Mouse (Mus musculus): Measurements from ENCODE around the gene Cenpe. TPM values are rescaled to one million over a fixed set of nuclear protein-coding genes. Genes with fewer than 3 reads are reported as not detected.

The Cenpe gene
- polyA plus RNA-seq, 1 experiment from 2014 or later: 20.0 TPM

- Histone ChIP-seq H3K9ac (ENCODE audit: low read length) (no peak overlapping the region), H3K27me3 (ENCODE audit: control insufficient read depth, insufficient read depth, low read length) (no peaks in the 10 kb centered on the region), H3K9me3 (ENCODE audit: control insufficient read depth, low read length) (peaks cover 3% of the 10 kb centered on the region; the same call in 1 of the 2 replicates), H3K27ac (replicated peaks in 1 of 2; ENCODE audit: control insufficient read depth in 1 of 2, insufficient read depth in 1 of 2, low read depth in 2 of 2, low read length in 2 of 2) (no peak overlapping the region), H3K36me3 (ENCODE audit: control insufficient read depth, insufficient read depth, low read length) (no peaks in the 10 kb centered on the region), H3K4me1 (ENCODE audit: control insufficient read depth in 2 of 2, insufficient read depth in 2 of 2, low read length in 2 of 2) (no peaks in the 10 kb centered on the region), H3K4me2 (ENCODE audit: low read length) (no peak overlapping the region), H3K4me3 (ENCODE audit: control insufficient read depth in 1 of 2, insufficient read depth in 1 of 2, low read depth in 1 of 2, low read length in 2 of 2) (no peak overlapping the region)
- no peak for ATAC-seq (ENCODE audit: insufficient number of reproducible peaks, insufficient read depth, low FRiP score, low read depth)
- 74% methylated on average over 2 of the region's 2 CpGs for WGBS
These were observed 101.4 kb downstream of the Cenpe start for GRCm38 (mm10) chr3:135313727-135314126.

- H3K27ac ChIP-seq (replicated peaks in 1 of 2; ENCODE audit: control insufficient read depth in 1 of 2, insufficient read depth in 1 of 2, low read depth in 2 of 2, low read length in 2 of 2): no peak overlapping the region
- no peaks in the 10 kb centered on the region for H3K27me3 ChIP-seq (ENCODE audit: control insufficient read depth, insufficient read depth, low read length)
- H3K4me1 ChIP-seq (ENCODE audit: control insufficient read depth in 2 of 2, insufficient read depth in 2 of 2, low read length in 2 of 2): no peaks in the 10 kb centered on the region
- peaks cover 3% of the 10 kb centered on the region; the same call in 1 of the 2 replicates for H3K9me3 ChIP-seq (ENCODE audit: control insufficient read depth, low read length)
- no peak overlapping the region for H3K4me2 ChIP-seq (ENCODE audit: low read length)
- no peak overlapping the region for H3K4me3 ChIP-seq (ENCODE audit: control insufficient read depth in 1 of 2, insufficient read depth in 1 of 2, low read depth in 1 of 2, low read length in 2 of 2)
- H3K9ac ChIP-seq (ENCODE audit: low read length): no peak overlapping the region
- H3K36me3 ChIP-seq (ENCODE audit: control insufficient read depth, insufficient read depth, low read length): no peaks in the 10 kb centered on the region
- no peak for ATAC-seq (ENCODE audit: insufficient number of reproducible peaks, insufficient read depth, low FRiP score, low read depth)
- WGBS: 46% methylated on average over 2 of the region's 2 CpGs
These were observed 102.5 kb downstream of the Cenpe start for GRCm38 (mm10) chr3:135314811-135315210.

- Histone ChIP-seq H3K9ac (ENCODE audit: low read length) (no peak overlapping the region), H3K4me2 (ENCODE audit: low read length) (no peak overlapping the region), H3K9me3 (ENCODE audit: control insufficient read depth, low read length) (peaks cover 3% of the 10 kb centered on the region; the same call in 1 of the 2 replicates), H3K4me3 (ENCODE audit: control insufficient read depth in 1 of 2, insufficient read depth in 1 of 2, low read depth in 1 of 2, low read length in 2 of 2) (no peak overlapping the region), H3K4me1 (ENCODE audit: control insufficient read depth in 2 of 2, insufficient read depth in 2 of 2, low read length in 2 of 2) (no peaks in the 10 kb centered on the region), H3K27ac (replicated peaks in 1 of 2; ENCODE audit: control insufficient read depth in 1 of 2, insufficient read depth in 1 of 2, low read depth in 2 of 2, low read length in 2 of 2) (no peak overlapping the region), H3K36me3 (ENCODE audit: control insufficient read depth, insufficient read depth, low read length) (no peaks in the 10 kb centered on the region), H3K27me3 (ENCODE audit: control insufficient read depth, insufficient read depth, low read length) (no peaks in the 10 kb centered on the region)
- WGBS: 88% methylated on average over 9 of the region's 9 CpGs
- ATAC-seq (ENCODE audit: insufficient number of reproducible peaks, insufficient read depth, low FRiP score, low read depth): no peak
These were observed 103.5 kb downstream of the Cenpe start for GRCm38 (mm10) chr3:135315720-135316425.

GRCm38 (mm10) chr3:135318331-135318730 lies 106.0 kb downstream of the Cenpe start:
- ATAC-seq (ENCODE audit: insufficient number of reproducible peaks, insufficient read depth, low FRiP score, low read depth): no peak
- Histone ChIP-seq H3K9ac (ENCODE audit: low read length) (no peak overlapping the region), H3K4me3 (ENCODE audit: control insufficient read depth in 1 of 2, insufficient read depth in 1 of 2, low read depth in 1 of 2, low read length in 2 of 2) (no peak overlapping the region), H3K4me1 (ENCODE audit: control insufficient read depth in 2 of 2, insufficient read depth in 2 of 2, low read length in 2 of 2) (no peaks in the 10 kb centered on the region), H3K4me2 (ENCODE audit: low read length) (no peak overlapping the region), H3K27me3 (ENCODE audit: control insufficient read depth, insufficient read depth, low read length) (no peaks in the 10 kb centered on the region), H3K9me3 (ENCODE audit: control insufficient read depth, low read length) (peaks cover 3% of the 10 kb centered on the region; the same call in 1 of the 2 replicates), H3K36me3 (ENCODE audit: control insufficient read depth, insufficient read depth, low read length) (no peaks in the 10 kb centered on the region), H3K27ac (replicated peaks in 1 of 2; ENCODE audit: control insufficient read depth in 1 of 2, insufficient read depth in 1 of 2, low read depth in 2 of 2, low read length in 2 of 2) (no peak overlapping the region)
- WGBS: 67% methylated on average over 11 of the region's 11 CpGs

Other genes starting within 250 kb of the Cenpe start
- gene Bdh2, start 68.7 kb downstream of the Cenpe start, polyA plus RNA-seq (2014; fragmentation: Nextera tagmentation; extraction: Ambion mirVana): 2.9 and 3.9 TPM in 2 replicates
- gene Slc9b2, start 95.2 kb downstream of the Cenpe start, polyA plus RNA-seq (2014; fragmentation: Nextera tagmentation; extraction: Ambion mirVana): 0.22 and 0.51 TPM in 2 replicates
- gene Slc9b1, start 135.5 kb downstream of the Cenpe start, polyA plus RNA-seq (2014; fragmentation: Nextera tagmentation; extraction: Ambion mirVana): not detected in 2 replicates
- 47.2 and 49.8 TPM in 2 replicates for gene Cisd2, start 211.4 kb downstream of the Cenpe start, polyA plus RNA-seq (2014; fragmentation: Nextera tagmentation; extraction: Ambion mirVana)
- 476 and 485 TPM in 2 replicates for gene Ube2d3, start 225.6 kb downstream of the Cenpe start, polyA plus RNA-seq (2014; fragmentation: Nextera tagmentation; extraction: Ambion mirVana)

Measured in heart, embryonic 14.5 days (tissue).